Mouse (Mus musculus) effector memory CD4-positive, alpha-beta T cell, adult 7 months (primary cell): Measurements from ENCODE around the gene Gtf2i. TPM values are rescaled to one million over a fixed set of nuclear protein-coding genes. Genes with fewer than 3 reads are reported as not detected.

Experiments
- polyA plus RNA-seq: library from polyadenylated mRNA; unstranded; fragments of 100-300 nt; shearing (Covaris generic); gene quantifications from one replicate; pipeline ENCODE4 v1.2.1, GENCODE M21; 2017

The Gtf2i gene
- 258 TPM for polyA plus RNA-seq

DNA sequence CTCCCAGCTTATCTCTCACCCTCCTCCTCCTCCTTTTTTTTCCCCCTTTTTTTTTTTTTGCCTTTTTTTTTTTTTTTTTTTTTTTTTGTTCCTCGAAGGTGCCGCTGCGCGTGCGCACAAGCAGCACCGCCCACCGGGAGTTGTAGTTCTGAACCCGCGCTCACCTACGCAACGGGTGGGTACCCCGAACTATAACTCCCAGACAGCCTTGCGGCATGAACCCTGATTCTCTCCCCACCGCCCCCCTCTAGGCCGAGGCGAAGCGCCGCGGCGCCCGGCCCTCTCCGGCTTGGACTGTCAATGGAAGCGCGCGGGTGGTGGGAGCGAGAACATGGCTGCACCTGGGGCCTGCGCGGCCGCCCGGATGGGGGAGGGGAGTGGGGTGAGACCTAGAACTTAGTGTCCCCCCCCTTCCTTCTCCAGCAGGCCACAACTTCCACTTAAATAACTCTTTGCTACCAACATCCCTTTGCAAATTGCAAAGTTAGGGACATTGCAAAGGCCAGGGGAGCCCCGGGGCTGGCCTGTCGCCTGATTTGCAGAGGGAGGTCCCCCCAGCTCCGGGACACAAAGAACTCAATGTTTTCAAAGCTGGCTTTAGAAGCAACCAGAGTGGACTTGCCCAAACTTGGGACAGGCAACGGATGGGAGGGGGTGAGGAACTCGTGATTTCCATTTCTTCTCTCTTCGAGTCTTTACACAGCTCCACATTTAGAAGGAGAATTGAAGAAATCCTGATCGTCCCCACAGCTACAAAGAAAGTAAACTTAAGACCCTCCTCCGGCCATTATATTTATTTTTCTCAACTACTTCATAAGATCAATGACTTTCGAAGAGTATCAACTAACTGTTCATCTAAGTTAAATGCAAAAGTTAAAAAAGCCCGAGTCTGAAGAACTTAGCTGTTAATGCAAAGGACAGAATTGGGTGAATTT is at the start of gene Gtf2i:
Gtf2i (minus strand) TSS at position 73 of the 935 bp plus-strand sequence.

DNA sequence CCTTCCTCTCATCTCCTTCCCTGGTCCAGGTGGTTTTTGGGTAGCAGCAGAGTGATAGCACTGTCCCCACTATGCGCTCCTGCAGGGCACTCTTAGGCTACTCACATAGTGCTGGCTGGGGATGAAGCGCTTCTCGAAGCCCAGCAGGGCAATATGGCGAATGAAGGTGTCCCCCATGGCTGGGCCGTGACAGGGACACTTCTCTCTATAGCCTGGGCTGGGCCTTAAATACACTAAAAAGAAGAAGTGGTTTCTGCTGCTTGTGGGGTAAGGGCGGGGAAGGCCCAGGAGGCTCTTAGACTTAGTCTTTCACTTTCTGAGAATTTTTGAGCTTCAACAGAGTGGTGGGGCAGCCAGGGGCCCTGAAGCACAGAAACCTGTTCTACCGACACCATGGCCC is 85.2 kb downstream of the Gtf2i start, which contains the start of gene Ncf1:
Ncf1 (minus strand) TSS at position 235 of the 400 bp plus-strand sequence.

Other genes with a start within 250 kb of the Gtf2i start
- gene Castor2, start 215.0 kb downstream of the Gtf2i start, polyA plus RNA-seq, result 4.7 TPM
- 17.2 TPM for gene Rcc1l, start 138.0 kb downstream of the Gtf2i start, polyA plus RNA-seq
- gene Gtf2ird2, start 130.7 kb downstream of the Gtf2i start, polyA plus RNA-seq, result 6.8 TPM
- gene Ncf1, start 85.1 kb downstream of the Gtf2i start, polyA plus RNA-seq, result 5.4 TPM
- 4.7 TPM for gene Gtf2ird1, start 142.0 kb upstream of the Gtf2i start, polyA plus RNA-seq
- gene Clip2, start 237.7 kb upstream of the Gtf2i start, polyA plus RNA-seq, result 0.35 TPM
- not detected for gene Syna, start 245.4 kb upstream of the Gtf2i start, polyA plus RNA-seq